Mouse (Mus musculus) bone marrow macrophage, adult 2 months (primary cell): ENCODE data around the gene Wnt3. TPM values are rescaled to one million over a fixed set of nuclear protein-coding genes. Genes with fewer than 3 reads are reported as not detected.

Source experiments
- H3K27ac ChIP-seq: 2 replicates; pipeline ENCODE4 v1.5.1; 2012; ENCODE audit warnings: low read depth, low read length; ENCODE audit not compliant: insufficient read depth
- H3K4me1 ChIP-seq: 2 replicates; pipeline ENCODE4 v1.6.1; 2012; ENCODE audit warnings: low read length; ENCODE audit not compliant: control insufficient read depth, insufficient read depth
- H3K4me3 ChIP-seq: 2 replicates; pipeline ENCODE4 v1.5.1; 2012; ENCODE audit warnings: mild to moderate bottlenecking, low read length, moderate library complexity; ENCODE audit not compliant: insufficient read depth
- CTCF ChIP-seq: IDR thresholded peaks from 2 replicates; pipeline ENCODE4 v1.5.1; 2012; ENCODE audit warnings: low read depth, mild to moderate bottlenecking, low read length, moderate library complexity
- POLR2A ChIP-seq: IDR thresholded peaks from 2 replicates; pipeline ENCODE4 v1.6.1; 2012; ENCODE audit warnings: mild to moderate bottlenecking, low read depth, low read length, borderline replicate concordance
- polyA plus RNA-seq: library from polyadenylated mRNA; stranded (reverse); fragments of >200 nt; gene quantifications from 2 replicates; pipeline ENCODE4 v1.2.4, GENCODE M21; 2012; ENCODE audit not compliant: missing spikeins, insufficient read depth, insufficient read length

Gene Wnt3
- polyA plus RNA-seq, 1 experiment = not detected

GRCm38 (mm10) chr11:103859933-103860610 is 86.1 kb downstream of the Wnt3 start:
- Histone ChIP-seq H3K4me1 (no peaks in the 10 kb centered on the region), H3K27ac (no peak overlapping the region), H3K4me3 (no peak overlapping the region)
- no peak for TF ChIP-seq CTCF
- no peak for TF ChIP-seq POLR2A

DNA sequence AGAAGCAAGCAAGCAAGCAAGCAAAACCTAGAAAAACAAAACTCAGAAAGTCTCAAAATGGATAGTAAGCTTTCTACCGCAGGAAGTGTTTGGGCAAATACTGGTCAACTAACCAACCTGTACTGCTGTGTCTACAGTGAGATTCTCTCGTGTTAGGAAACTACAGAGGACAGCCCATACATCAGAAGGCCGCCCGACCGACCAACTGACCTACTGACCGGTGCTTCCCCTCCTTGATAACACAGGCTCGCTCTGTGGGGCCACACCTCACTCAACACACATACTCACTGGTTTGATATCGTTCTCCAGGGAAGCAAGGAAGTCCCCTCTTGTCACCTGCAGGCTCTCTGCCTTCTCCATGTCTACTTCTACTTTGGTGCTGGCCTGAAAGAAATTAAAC is 89.0 kb downstream of the Wnt3 start:
- H3K4me3 ChIP-seq = no peak overlapping the region
- no peak overlapping the region for H3K27ac ChIP-seq
- no peaks in the 10 kb centered on the region for H3K4me1 ChIP-seq
- TF ChIP-seq POLR2A = no peak
- no peak for TF ChIP-seq CTCF

GRCm38 (mm10) chr11:103864486-103864885 is 90.5 kb downstream of the Wnt3 start:
- TF ChIP-seq CTCF (no peak), POLR2A (no peak)
- H3K4me1 ChIP-seq = 0 out of 2 replicates have a peak, but pooled peaks cover 2% of the 10 kb centered on the region
- H3K4me3 ChIP-seq = no peak overlapping the region
- H3K27ac ChIP-seq = no peak overlapping the region

- TF ChIP-seq POLR2A (no peak), CTCF (no peak)
- Histone ChIP-seq H3K4me3 (no peak overlapping the region), H3K4me1 (0 out of 2 replicates have a peak, but pooled peaks cover 2% of the 10 kb centered on the region), H3K27ac (no peak overlapping the region)
These were observed 91.4 kb downstream of the Wnt3 start for GRCm38 (mm10) chr11:103865346-103865745.

Other genes with a start within 250 kb of the Wnt3 start
- not detected in 2 replicates for gene Gm884, start 153.0 kb upstream of the Wnt3 start, polyA plus RNA-seq
- gene Lyzl6, start 135.3 kb upstream of the Wnt3 start, polyA plus RNA-seq = not detected in 2 replicates
- not detected in 2 replicates for gene Rprml, start 124.6 kb upstream of the Wnt3 start, polyA plus RNA-seq
- 52.4 and 56.7 TPM in 2 replicates for gene Gosr2, start 76.3 kb upstream of the Wnt3 start, polyA plus RNA-seq
- gene Wnt9b, start 24.3 kb upstream of the Wnt3 start, polyA plus RNA-seq = not detected in 2 replicates
- gene Nsf, start 179.9 kb downstream of the Wnt3 start, polyA plus RNA-seq = 64.8 and 69.5 TPM in 2 replicates
- gene Arf2, start 192.6 kb downstream of the Wnt3 start, polyA plus RNA-seq = 45.7 and 46.4 TPM in 2 replicates